Mouse (Mus musculus): ENCODE measurements around the gene Vmn1r176.
"Not testable (repeated sequence)": the region's sequence is repeated elsewhere in the genome, so short reads cannot be mapped to it uniquely, and the experiment has no call there.

Gene Vmn1r176

DNA sequence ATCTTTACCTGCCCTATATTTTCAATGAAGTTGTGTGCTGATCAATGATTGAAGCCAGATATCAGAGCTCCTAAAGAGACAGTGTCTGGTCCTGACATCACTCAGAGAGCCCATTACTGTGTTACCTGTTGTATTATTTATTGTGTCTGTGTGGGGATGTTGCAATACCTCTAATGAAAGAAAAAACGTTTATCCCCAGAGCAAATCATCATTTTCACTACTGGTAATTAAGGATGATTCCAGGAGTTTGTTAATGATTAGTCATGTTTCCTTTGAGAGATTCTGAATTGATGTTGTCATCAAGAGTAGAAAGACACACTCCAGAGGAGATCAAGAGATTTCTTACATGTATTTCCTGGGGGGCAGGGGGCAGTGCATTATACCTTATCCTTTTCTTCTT is at the start of gene Vmn1r176:
Gene Vmn1r176, minus strand, starts transcription at position 101 of the 400 bp plus-strand sequence.
- not testable (repeated sequence) for DNase-seq (ENCODE audit: low read depth, low spot score)

DNA sequence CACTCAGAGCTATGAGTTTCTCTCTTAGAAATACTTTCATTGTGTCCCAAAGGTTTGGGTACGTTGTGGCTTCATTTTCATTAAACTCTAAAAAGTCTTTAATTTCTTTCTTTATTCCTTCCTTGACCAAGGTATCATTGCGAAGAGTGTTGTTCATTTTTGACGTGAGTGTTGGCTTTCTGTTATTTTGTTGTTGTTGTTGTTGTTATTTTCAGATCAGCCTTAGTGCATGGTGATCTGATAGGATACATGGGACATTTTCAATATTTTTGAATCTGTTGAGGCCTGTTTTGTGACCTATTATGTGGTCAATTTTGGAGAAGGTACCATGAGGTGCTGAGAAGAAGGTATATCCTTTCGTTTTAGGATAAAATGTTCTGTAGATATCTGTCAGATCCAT is 39.7 kb upstream of the Vmn1r176 start:
- not testable (repeated sequence) for DNase-seq (ENCODE audit: low read depth, low spot score)

DNA sequence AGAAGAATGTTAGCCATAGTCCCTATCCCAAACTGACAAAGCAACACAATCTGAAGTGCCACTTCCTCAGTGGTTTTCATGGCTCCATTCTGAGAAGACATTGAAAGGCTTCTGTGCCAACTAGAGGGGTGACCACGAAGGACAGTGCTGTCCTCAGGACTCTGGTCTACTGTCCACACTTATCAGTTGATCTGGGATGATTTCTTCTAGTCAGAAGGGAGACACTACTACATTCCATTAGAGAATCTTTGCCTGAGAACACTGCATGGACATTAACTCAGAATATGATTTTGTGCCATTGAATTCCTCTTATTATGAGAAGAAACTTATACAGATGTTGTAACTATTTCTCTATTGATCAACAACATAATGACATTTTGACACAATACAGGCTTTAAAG is 29.2 kb upstream of the Vmn1r176 start, which contains the start of gene Vmn1r177:
Gene Vmn1r177, minus strand, starts transcription at position 101 of the 400 bp plus-strand sequence.
- DNase-seq (ENCODE audit: low read depth, low spot score), result not testable (repeated sequence)

DNA sequence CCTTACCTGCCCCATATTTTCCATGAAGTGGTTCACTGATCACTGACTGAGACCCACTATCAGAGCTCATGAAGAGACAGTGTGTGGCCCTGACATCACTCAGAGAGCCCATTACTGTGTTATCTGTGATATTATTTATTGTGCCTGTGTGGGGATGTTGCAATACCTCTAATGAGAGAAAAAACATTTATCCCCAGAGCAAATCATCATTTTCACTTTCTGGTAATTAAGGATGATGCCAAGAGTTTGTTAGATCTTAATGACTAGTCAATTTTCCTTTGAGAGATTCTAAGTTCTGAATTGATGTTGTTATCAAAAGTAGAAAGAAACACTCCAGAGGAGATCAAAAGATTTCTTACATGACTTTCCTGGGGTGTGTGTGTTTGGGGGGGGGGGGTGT is 26.6 kb downstream of the Vmn1r176 start, which contains the start of gene Vmn1r175:
Gene Vmn1r175, minus strand, starts transcription at position 101 of the 400 bp plus-strand sequence.
- not testable (repeated sequence) for DNase-seq (ENCODE audit: low read depth, low spot score)

DNA sequence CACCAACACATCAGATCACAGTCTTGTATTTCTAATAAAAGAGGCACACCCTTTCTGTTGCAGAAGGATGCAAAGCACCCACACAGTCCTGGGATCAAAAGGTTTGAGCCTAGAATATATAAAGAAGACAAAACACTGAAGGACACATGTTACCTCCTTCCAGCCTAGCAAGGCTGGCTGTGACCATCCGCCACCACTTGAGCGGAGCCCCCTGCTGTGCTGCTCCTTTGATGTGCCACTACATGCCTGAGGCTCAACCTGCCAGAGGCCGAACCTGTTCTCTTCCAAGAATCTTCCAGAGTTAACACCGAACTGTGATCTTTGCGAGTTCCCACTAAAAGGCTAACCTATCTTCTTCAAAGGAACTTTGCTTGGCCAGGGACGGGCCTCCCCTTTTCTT is 52.6 kb downstream of the Vmn1r176 start:
- DNase-seq (ENCODE audit: low read depth, low spot score), result no peak
